Mouse (Mus musculus) limb, embryonic 10.5 days (tissue): Measurements from ENCODE around the gene Taar3. TPM values are rescaled to one million over a fixed set of nuclear protein-coding genes. Genes with fewer than 3 reads are reported as not detected.

Source experiments
- DNase-seq: peaks from one replicate; pipeline ENCODE4 v3.0.0-alpha.2; 2017; ENCODE audit warnings: low spot score
- H3K27ac ChIP-seq: fragments of 300-500 bp; sonication (generic); 2 replicates; pipeline ENCODE4 v1.5.1; 2016; ENCODE audit warnings: mild to moderate bottlenecking
- H3K27me3 ChIP-seq: fragments of 300-500 bp; sonication (generic); 2 replicates; pipeline ENCODE4 v1.6.1; 2016; ENCODE audit warnings: low read depth, mild to moderate bottlenecking; ENCODE audit not compliant: poor library complexity, severe bottlenecking
- H3K36me3 ChIP-seq: fragments of 300-500 bp; sonication (generic); 2 replicates; pipeline ENCODE4 v1.6.1; 2016; ENCODE audit warnings: mild to moderate bottlenecking, moderate library complexity
- H3K4me1 ChIP-seq: fragments of 300-500 bp; sonication (generic); 2 replicates; pipeline ENCODE4 v1.6.1; 2016
- H3K4me3 ChIP-seq: fragments of 300-500 bp; sonication (generic); 2 replicates; pipeline ENCODE4 v1.5.1; 2016; ENCODE audit warnings: mild to moderate bottlenecking, moderate library complexity
- H3K9me3 ChIP-seq: fragments of 300-500 bp; sonication (generic); replicated peaks from 2 replicates; pipeline ENCODE4 v1.6.1; 2016; ENCODE audit warnings: mild to moderate bottlenecking
- WGBS: fragments of 180-500 bp; shearing (Covaris S2); methylation state at CpG from one replicate; pipeline ENCODE4 v1.1.7; 2016; 5-methylcytosine and 5-hydroxymethylcytosine counted together
- polyA plus RNA-seq: library from polyadenylated mRNA; unstranded; fragments of >200 nt; fragmentation: Nextera tagmentation; extraction: Ambion mirVana; gene quantifications from 2 replicates; pipeline ENCODE4 v1.2.1, GENCODE M21; 2016

Taar3 gene
- polyA plus RNA-seq, 1 experiment from 2014 or later, result not detected

DNA sequence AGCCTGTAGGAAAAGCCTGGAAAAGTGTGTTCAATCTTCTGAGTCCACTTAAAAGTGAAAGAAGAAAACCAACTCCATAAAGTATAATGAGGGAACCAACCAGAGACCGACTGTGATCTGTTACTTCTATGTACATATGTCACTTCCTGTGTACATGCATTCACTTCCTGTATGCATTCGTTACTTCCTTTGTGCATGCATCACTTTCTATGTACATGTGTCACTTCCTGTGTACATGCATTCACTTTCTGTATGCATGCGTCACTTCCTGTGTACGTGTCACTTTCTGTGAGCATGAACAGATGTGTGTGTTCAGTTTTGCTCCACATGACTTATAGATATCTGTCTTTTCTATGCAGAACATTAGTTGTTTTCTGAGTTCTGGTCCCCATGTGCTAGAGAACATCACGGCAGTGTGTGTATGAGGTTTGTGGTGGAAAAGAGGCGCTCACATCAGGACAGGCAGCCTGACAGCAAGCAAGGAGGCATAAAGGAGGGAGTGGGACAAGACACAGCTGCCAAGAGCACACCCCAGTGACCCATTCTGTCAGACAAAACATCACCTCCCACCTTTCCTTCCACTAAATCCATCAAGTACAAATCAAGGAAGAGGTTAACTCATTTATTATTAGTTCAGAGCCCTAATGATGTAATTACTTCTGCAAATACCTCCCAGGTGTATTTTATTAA lies 15.7 kb downstream of the Taar3 start:
- DNase-seq, result no peak
- H3K9me3 ChIP-seq, result no peaks in the 10 kb centered on the region
- H3K27ac ChIP-seq, result no peak overlapping the region
- WGBS, result 88% methylated on average over 6 of the region's 6 CpGs
- H3K36me3 ChIP-seq, result no peaks in the 10 kb centered on the region
- no peaks in the 10 kb centered on the region for H3K4me1 ChIP-seq
- no peaks in the 10 kb centered on the region for H3K27me3 ChIP-seq
- no peak overlapping the region for H3K4me3 ChIP-seq

DNA sequence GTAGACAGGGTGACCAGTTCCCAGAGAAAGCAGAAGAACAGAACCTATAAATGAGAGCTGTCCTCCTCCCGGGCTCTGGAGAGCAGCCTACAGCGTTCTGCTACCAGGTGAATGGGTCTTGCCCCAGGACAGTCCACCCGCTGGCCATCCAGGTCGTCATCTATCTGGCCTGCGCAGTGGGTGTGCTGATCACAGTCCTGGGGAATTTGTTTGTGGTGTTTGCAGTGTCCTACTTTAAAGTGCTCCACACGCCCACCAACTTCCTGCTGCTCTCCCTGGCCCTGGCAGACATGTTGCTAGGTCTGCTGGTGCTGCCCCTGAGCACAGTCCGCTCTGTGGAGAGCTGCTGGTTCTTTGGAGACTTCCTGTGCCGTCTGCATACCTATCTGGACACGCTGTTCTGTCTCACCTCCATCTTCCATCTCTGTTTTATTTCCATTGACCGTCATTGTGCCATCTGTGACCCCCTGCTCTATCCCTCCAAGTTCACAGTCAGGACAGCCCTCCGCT lies 21.4 kb downstream of the Taar3 start, which contains the start of gene Taar5:
Gene Taar5, plus strand, starts transcription at position 51 of the 510 bp plus-strand sequence.
- DNase-seq, result no peak
- WGBS, result 90% methylated on average over 11 of the region's 11 CpGs
- no peaks in the 10 kb centered on the region for H3K4me1 ChIP-seq
- H3K36me3 ChIP-seq, result no peaks in the 10 kb centered on the region
- H3K27ac ChIP-seq, result no peak within 1 kb of the TSS
- H3K4me3 ChIP-seq, result no peak within 1 kb of the TSS
- no peaks in the 10 kb centered on the region for H3K27me3 ChIP-seq
- no peaks in the 10 kb centered on the region for H3K9me3 ChIP-seq

DNA sequence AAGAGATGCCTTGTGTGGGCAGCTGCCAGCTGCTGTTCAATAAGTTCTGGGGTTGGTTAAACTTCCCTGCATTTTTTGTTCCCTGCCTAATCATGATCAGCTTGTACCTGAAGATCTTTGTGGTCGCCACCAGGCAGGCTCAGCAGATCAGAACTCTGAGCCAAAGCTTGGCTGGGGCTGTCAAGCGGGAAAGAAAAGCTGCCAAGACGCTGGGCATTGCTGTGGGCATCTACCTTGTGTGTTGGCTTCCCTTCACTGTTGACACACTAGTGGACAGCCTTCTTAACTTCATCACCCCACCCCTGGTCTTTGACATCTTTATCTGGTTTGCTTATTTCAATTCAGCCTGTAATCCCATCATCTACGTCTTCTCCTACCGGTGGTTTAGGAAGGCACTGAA lies 21.9 kb downstream of the Taar3 start:
- Histone ChIP-seq H3K27ac (no peak overlapping the region), H3K9me3 (no peaks in the 10 kb centered on the region), H3K4me3 (no peak overlapping the region), H3K27me3 (no peaks in the 10 kb centered on the region), H3K4me1 (no peaks in the 10 kb centered on the region), H3K36me3 (no peaks in the 10 kb centered on the region)
- no peak for DNase-seq
- 85% methylated on average over 5 of the region's 5 CpGs for WGBS

DNA sequence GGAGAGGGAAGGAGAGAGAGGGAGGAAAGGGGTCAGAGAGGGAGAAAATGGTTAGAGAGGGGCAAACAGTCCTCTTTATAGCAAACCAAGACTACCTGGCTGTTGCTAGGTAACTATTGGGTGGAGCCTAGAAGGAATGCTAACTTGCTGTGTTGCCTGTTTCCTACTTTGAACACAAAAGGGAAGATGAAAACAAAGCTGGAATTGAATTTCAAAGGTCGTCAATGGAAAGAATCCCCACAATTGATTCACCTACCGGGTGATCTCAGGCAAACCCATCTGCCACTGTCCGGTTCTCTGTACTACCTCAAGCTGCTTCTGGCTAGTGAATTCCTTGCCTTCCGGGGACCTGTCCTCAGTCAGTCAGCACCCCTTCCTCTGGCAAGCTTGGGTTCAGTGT lies 28.6 kb downstream of the Taar3 start:
- Histone ChIP-seq H3K4me1 (no peaks in the 10 kb centered on the region), H3K4me3 (no peak overlapping the region), H3K27me3 (no peaks in the 10 kb centered on the region), H3K9me3 (no peaks in the 10 kb centered on the region), H3K36me3 (no peaks in the 10 kb centered on the region), H3K27ac (no peak overlapping the region)
- DNase-seq, result no peak
- 60% methylated on average over 4 of the region's 4 CpGs for WGBS

- H3K36me3 ChIP-seq, result no peaks in the 10 kb centered on the region
- no peaks in the 10 kb centered on the region for H3K27me3 ChIP-seq
- H3K27ac ChIP-seq, result no peak overlapping the region
- peak; percentile 81 for DNase-seq
- 45% methylated on average over 16 of the region's 16 CpGs for WGBS
- H3K4me1 ChIP-seq, result no peaks in the 10 kb centered on the region
- H3K9me3 ChIP-seq, result no peaks in the 10 kb centered on the region
- H3K4me3 ChIP-seq, result no peak overlapping the region
Observed at GRCm38 (mm10) chr10:23978901-23979705, 29.7 kb downstream of the Taar3 start.

GRCm38 (mm10) chr10:23985546-23985945 lies 36.2 kb downstream of the Taar3 start, which contains the start of gene Taar6:
Gene Taar6, minus strand, starts transcription at chr10:23985646.
- 82% methylated on average over 8 of the region's 8 CpGs for WGBS
- H3K4me3 ChIP-seq, result no peak within 1 kb of the TSS
- H3K4me1 ChIP-seq, result no peaks in the 10 kb centered on the region
- H3K36me3 ChIP-seq, result no peaks in the 10 kb centered on the region
- no peak for DNase-seq
- H3K9me3 ChIP-seq, result no peaks in the 10 kb centered on the region
- no peak within 1 kb of the TSS for H3K27ac ChIP-seq
- H3K27me3 ChIP-seq, result no peaks in the 10 kb centered on the region

DNA sequence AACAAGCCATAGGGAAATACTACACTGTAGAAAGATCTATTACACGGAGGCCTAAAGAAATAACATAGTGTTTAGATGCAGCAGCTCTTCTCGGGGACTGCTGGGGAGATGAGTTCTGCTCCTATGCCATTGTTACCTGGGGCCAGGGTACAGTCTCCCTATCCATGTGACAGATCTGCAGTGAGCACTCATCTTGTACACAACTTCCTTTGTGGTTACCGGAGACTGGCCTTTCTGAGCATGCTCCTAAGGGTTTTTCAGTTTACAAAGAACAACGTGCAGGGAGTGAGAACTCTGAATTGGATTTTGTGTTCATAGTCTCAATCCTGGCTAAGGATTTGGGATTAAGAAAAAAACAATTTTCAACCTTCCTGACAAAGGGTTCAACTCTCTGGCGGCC lies 37.1 kb downstream of the Taar3 start:
- Histone ChIP-seq H3K4me3 (no peak overlapping the region), H3K4me1 (no peaks in the 10 kb centered on the region), H3K27me3 (no peaks in the 10 kb centered on the region), H3K9me3 (no peaks in the 10 kb centered on the region), H3K36me3 (no peaks in the 10 kb centered on the region), H3K27ac (no peak overlapping the region)
- WGBS, result 93% methylated on average over 5 of the region's 5 CpGs
- DNase-seq, result no peak

DNA sequence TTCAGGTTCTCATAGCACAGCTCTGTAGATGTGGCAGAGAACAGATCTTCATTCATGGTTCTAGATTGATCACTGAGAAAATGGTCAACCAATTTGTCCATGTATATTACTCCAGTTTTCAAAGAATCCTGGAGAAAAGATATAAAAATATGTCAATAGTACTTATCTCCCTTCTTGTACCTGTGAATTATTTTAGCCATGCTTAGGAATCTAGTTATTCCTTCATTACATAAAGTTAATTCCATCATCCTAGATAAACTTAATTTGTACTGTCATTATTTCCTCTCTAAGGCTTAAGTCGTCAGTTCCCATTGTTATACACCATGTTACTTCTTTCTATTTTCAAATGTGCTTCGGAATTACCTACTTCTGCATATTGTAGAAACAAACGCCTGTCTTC lies 44.0 kb downstream of the Taar3 start, which contains the start of gene Taar7a:
Gene Taar7a, minus strand, starts transcription at position 101 of the 400 bp plus-strand sequence.
- no peaks in the 10 kb centered on the region for H3K36me3 ChIP-seq
- no peak within 1 kb of the TSS for H3K27ac ChIP-seq
- no peak within 1 kb of the TSS for H3K4me3 ChIP-seq
- no peaks in the 10 kb centered on the region for H3K9me3 ChIP-seq
- no peak for DNase-seq
- no peaks in the 10 kb centered on the region for H3K27me3 ChIP-seq
- no peaks in the 10 kb centered on the region for H3K4me1 ChIP-seq
- WGBS, result 95% methylated on average over 3 of the region's 3 CpGs

DNA sequence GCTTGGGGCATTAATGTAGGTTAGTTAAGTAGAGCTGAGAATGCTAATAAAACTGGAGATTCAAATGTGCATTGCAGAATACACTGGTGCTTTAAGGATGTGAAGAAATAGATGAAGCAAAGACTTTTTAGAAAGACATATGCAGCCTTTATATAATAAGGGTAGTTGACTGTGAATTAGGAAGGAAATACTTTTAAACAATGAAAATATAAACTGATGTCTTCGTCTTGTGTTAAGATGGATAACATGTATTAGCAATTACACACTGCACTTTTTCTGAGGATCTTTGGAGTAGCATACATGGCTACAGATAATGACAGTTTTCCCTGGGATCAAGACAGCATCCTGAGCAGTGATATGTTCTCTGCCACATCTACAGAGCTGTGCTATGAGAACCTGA lies 50.3 kb downstream of the Taar3 start, which contains the start of gene Taar7b:
Gene Taar7b, plus strand, starts transcription at position 301 of the 400 bp plus-strand sequence.
- Histone ChIP-seq H3K4me3 (no peak within 1 kb of the TSS), H3K27me3 (no peaks in the 10 kb centered on the region), H3K27ac (no peak within 1 kb of the TSS), H3K36me3 (no peaks in the 10 kb centered on the region), H3K4me1 (no peaks in the 10 kb centered on the region), H3K9me3 (no peaks in the 10 kb centered on the region)
- 98% methylated on average over 1 of the region's 1 CpGs for WGBS
- no peak for DNase-seq

Other genes starting within 250 kb of the Taar3 start
- 146 and 189 TPM in 2 replicates for gene Rps12, start 162.3 kb upstream of the Taar3 start, polyA plus RNA-seq
- gene Slc18b1, start 152.6 kb upstream of the Taar3 start, polyA plus RNA-seq, result 10.3 and 13.8 TPM in 2 replicates
- gene Vnn3, start 98.1 kb upstream of the Taar3 start, polyA plus RNA-seq, result not detected in 2 replicates
- 0.43 and 0.68 TPM in 2 replicates for gene Vnn1, start 54.9 kb upstream of the Taar3 start, polyA plus RNA-seq
- not detected in 2 replicates for gene Taar1, start 29.2 kb upstream of the Taar3 start, polyA plus RNA-seq
- gene Taar2, start 11.0 kb upstream of the Taar3 start, polyA plus RNA-seq, result not detected in 2 replicates
- gene Taar4, start 10.9 kb downstream of the Taar3 start, polyA plus RNA-seq, result not detected in 2 replicates
- not detected in 2 replicates for gene Taar5, start 21.1 kb downstream of the Taar3 start, polyA plus RNA-seq
- not detected in 2 replicates for gene Taar6, start 36.1 kb downstream of the Taar3 start, polyA plus RNA-seq
- gene Taar7a, start 43.9 kb downstream of the Taar3 start, polyA plus RNA-seq, result not detected in 2 replicates
- gene Taar7b, start 50.4 kb downstream of the Taar3 start, polyA plus RNA-seq, result not detected in 2 replicates
- not detected in 2 replicates for gene Taar7d, start 77.7 kb downstream of the Taar3 start, polyA plus RNA-seq
- not detected in 2 replicates for gene Taar7e, start 88.1 kb downstream of the Taar3 start, polyA plus RNA-seq
- gene Taar7f, start 100.0 kb downstream of the Taar3 start, polyA plus RNA-seq, result not detected in 2 replicates
- gene Taar8a, start 126.9 kb downstream of the Taar3 start, polyA plus RNA-seq, result not detected in 2 replicates
- gene Taar8b, start 142.7 kb downstream of the Taar3 start, polyA plus RNA-seq, result not detected in 2 replicates
- not detected in 2 replicates for gene Taar8c, start 152.4 kb downstream of the Taar3 start, polyA plus RNA-seq
- gene Taar9, start 160.0 kb downstream of the Taar3 start, polyA plus RNA-seq, result not detected in 2 replicates
- 23.7 and 34.1 TPM in 2 replicates for gene Stx7, start 199.7 kb downstream of the Taar3 start, polyA plus RNA-seq